Mouse (Mus musculus) gastrocnemius, adult 18-20 months (tissue): ENCODE results near the gene Rreb1. TPM values are rescaled to one million over a fixed set of nuclear protein-coding genes. Genes with fewer than 3 reads are reported as not detected.

Experiments used
- DNase-seq: peaks from one replicate; pipeline ENCODE4 v3.0.0; 2021; ENCODE audit warnings: low spot score
- long read RNA-seq, 2 experiments: library from polyadenylated mRNA; stranded (forward); transcript quantifications; one replicate each; pipeline ENCODE4 v2.0.0; 2021
- total RNA-seq, 2 experiments: library from RNA; stranded (reverse); gene quantifications; 2 replicates each; pipeline ENCODE4 v1.2.3; 2021

Rreb1 gene
- total RNA-seq, result 10 to 100 TPM; 25.9 to 32.7 TPM
- long read RNA-seq, experiment 1, partial matches to known transcripts, result 1 of 3 reads
- long read RNA-seq, experiment 1, other reads (novel, unspliced or antisense), result 2 of 3 reads
- long read RNA-seq, experiment 2, partial matches to known transcripts, result 1 of 8 reads
- long read RNA-seq, experiment 2, other reads (novel, unspliced or antisense), result 7 of 8 reads

GRCm38 (mm10) chr13:37778147-37778593, at the start of gene Rreb1:
Rreb1 (plus strand) TSS chr13:37778400.
- peak; percentile 29 for DNase-seq

- no peak for DNase-seq
These were observed 49.6 kb upstream of the Rreb1 start for GRCm38 (mm10) chr13:37728551-37728950.

GRCm38 (mm10) chr13:37731914-37732693, 46.1 kb upstream of the Rreb1 start:
- no peak for DNase-seq

- DNase-seq, result no peak
These were observed 43.7 kb upstream of the Rreb1 start for GRCm38 (mm10) chr13:37734501-37734900.

GRCm38 (mm10) chr13:37740111-37740510, 38.1 kb upstream of the Rreb1 start:
- DNase-seq, result no peak

- no peak for DNase-seq
These were observed 37.4 kb upstream of the Rreb1 start for GRCm38 (mm10) chr13:37740752-37741151.

GRCm38 (mm10) chr13:37742248-37742647, 36.0 kb upstream of the Rreb1 start:
- DNase-seq, result no peak

GRCm38 (mm10) chr13:37747504-37747903, 30.7 kb upstream of the Rreb1 start:
- no peak for DNase-seq

- no peak for DNase-seq
These were observed 28.7 kb upstream of the Rreb1 start for GRCm38 (mm10) chr13:37749485-37749884.

GRCm38 (mm10) chr13:37751154-37751950, 26.8 kb upstream of the Rreb1 start:
- no peak for DNase-seq

GRCm38 (mm10) chr13:37759341-37760012, 18.7 kb upstream of the Rreb1 start:
- DNase-seq, result peak; percentile 24

GRCm38 (mm10) chr13:37760013-37760342, 18.2 kb upstream of the Rreb1 start:
- no peak for DNase-seq

GRCm38 (mm10) chr13:37760373-37760772, 17.8 kb upstream of the Rreb1 start:
- no peak for DNase-seq

GRCm38 (mm10) chr13:37760957-37761941, 17.0 kb upstream of the Rreb1 start:
- no peak for DNase-seq

- no peak for DNase-seq
These were observed 14.3 kb upstream of the Rreb1 start for GRCm38 (mm10) chr13:37763800-37764407.

- no peak for DNase-seq
These were observed 8.4 kb upstream of the Rreb1 start for GRCm38 (mm10) chr13:37769777-37770176.

- no peak for DNase-seq
These were observed 4.7 kb upstream of the Rreb1 start for GRCm38 (mm10) chr13:37773476-37773875.

- no peak for DNase-seq
These were observed 1.5 kb upstream of the Rreb1 start for GRCm38 (mm10) chr13:37776675-37777074.

GRCm38 (mm10) chr13:37777351-37778146, 651 bp upstream of the Rreb1 start:
- no peak for DNase-seq
